Mouse (Mus musculus): ENCODE data around the gene Fbl.

GRCm38 (mm10) chr7:28195414-28196098 is 26.0 kb downstream of the Fbl start:
- TF ChIP-seq CTCF (IDR thresholded peaks at IDR 0.05; ENCODE audit: borderline replicate concordance, control insufficient read depth, extremely low read depth, insufficient read depth, low read length, poor library complexity): no peak
- TF ChIP-seq POLR2A (IDR thresholded peaks at IDR 0.05; ENCODE audit: control insufficient read depth, extremely low read depth, insufficient read depth, low read length, poor library complexity): no peak

Measured in thymus, adult 2 months (tissue).